Comparison of ENCODE assay signal across 7 mouse cellular contexts in genomic region chr6:125191332-125192015, GRCm38 (mm10). TPM values are rescaled to one million over a fixed set of nuclear protein-coding genes. Genes with fewer than 3 reads are reported as not detected.
DNase-seq lines count a peak whose midpoint lies in the region; ATAC-seq and TF ChIP-seq lines count a peak whose summit lies in the region.

Gene Ncapd2, minus strand, starts transcription at chr6:125191701.
Gene Mrpl51, plus strand, starts transcription at chr6:125191801.

- peak; percentile 99 for DNase-seq in adrenal gland, postnatal 10 days
- peak; percentile 99 for DNase-seq in embryonic facial prominence, embryonic 10.5 days (ENCODE audit: low spot score)
- peak; percentile 55 for DNase-seq in gonadal fat pad, adult 2 months (ENCODE audit: low read depth)
- peak; percentile 99 for DNase-seq in left cerebral cortex, postnatal 4 days

- under 1% methylated on average over 54 of the region's 54 CpGs for WGBS in embryonic facial prominence, embryonic 10.5 days
- under 1% methylated on average over 54 of the region's 54 CpGs for WGBS in intestine, postnatal 0 days
- under 1% methylated on average over 54 of the region's 54 CpGs for WGBS in midbrain, embryonic 12.5 days
- under 1% methylated on average over 54 of the region's 54 CpGs for WGBS in small intestine, adult 2 months

- H3K9me3 ChIP-seq in embryonic facial prominence, embryonic 10.5 days: no peaks in the 10 kb centered on the region
- no peaks in the 10 kb centered on the region for H3K9me3 ChIP-seq in intestine, postnatal 0 days (ENCODE audit: control insufficient read depth)
- H3K9me3 ChIP-seq in midbrain, embryonic 12.5 days: no peaks in the 10 kb centered on the region

- H3K4me3 ChIP-seq in embryonic facial prominence, embryonic 10.5 days: peak within 1 kb of the TSS; percentile 84
- peak within 1 kb of the TSS; percentile 71 for H3K4me3 ChIP-seq in intestine, postnatal 0 days (ENCODE audit: low read depth, low read length)
- H3K4me3 ChIP-seq in midbrain, embryonic 12.5 days: peak within 1 kb of the TSS; percentile 72
- peak within 1 kb of the TSS; percentile 94 for H3K4me3 ChIP-seq in small intestine, adult 2 months (ENCODE audit: low read depth, low read length)

- peaks cover 29% of the 10 kb centered on the region for H3K4me1 ChIP-seq in embryonic facial prominence, embryonic 10.5 days
- H3K4me1 ChIP-seq in intestine, postnatal 0 days (replicated peaks; ENCODE audit: control insufficient read depth, insufficient read depth, low read length): no peaks in the 10 kb centered on the region
- H3K4me1 ChIP-seq in midbrain, embryonic 12.5 days: peaks cover 21% of the 10 kb centered on the region
- peaks cover 3% of the 10 kb centered on the region; the same call in 1 of the 2 replicates for H3K4me1 ChIP-seq in small intestine, adult 2 months (ENCODE audit: control insufficient read depth, insufficient read depth, insufficient read length, low read length)

- no peak for TF ChIP-seq POLR2A in small intestine, adult 2 months (IDR thresholded peaks at IDR 0.05; ENCODE audit: low read depth, low read length)

- peak within 1 kb of the TSS; percentile 99 for H3K27ac ChIP-seq in embryonic facial prominence, embryonic 10.5 days (replicated peaks)
- H3K27ac ChIP-seq in intestine, postnatal 0 days (ENCODE audit: low read depth, low read length): peak within 1 kb of the TSS; percentile 95
- H3K27ac ChIP-seq in midbrain, embryonic 12.5 days (replicated peaks): peak within 1 kb of the TSS; percentile 99
- H3K27ac ChIP-seq in small intestine, adult 2 months (ENCODE audit: insufficient read depth, low read depth, low read length): peak within 1 kb of the TSS; percentile 99

- intact Hi-C loops in left cerebral cortex, postnatal 4 days (cut with DNase I): no loop called here

- H3K27me3 ChIP-seq in embryonic facial prominence, embryonic 10.5 days (replicated peaks; ENCODE audit: low read depth, poor library complexity, severe bottlenecking): no peaks in the 10 kb centered on the region
- H3K27me3 ChIP-seq in intestine, postnatal 0 days (replicated peaks; ENCODE audit: control insufficient read depth, insufficient read depth, low read length): no peaks in the 10 kb centered on the region
- no peaks in the 10 kb centered on the region for H3K27me3 ChIP-seq in midbrain, embryonic 12.5 days
- no peaks in the 10 kb centered on the region for H3K27me3 ChIP-seq in small intestine, adult 2 months (ENCODE audit: control insufficient read depth, insufficient read depth, low read length)

- peak within 1 kb of the TSS; percentile 73 for H3K4me2 ChIP-seq in intestine, postnatal 0 days (replicated peaks; ENCODE audit: low read depth)
- H3K4me2 ChIP-seq in midbrain, embryonic 12.5 days (replicated peaks): peak within 1 kb of the TSS; percentile 88

- peak; percentile 96 for ATAC-seq in intestine, postnatal 0 days
- peak; percentile 96 for ATAC-seq in midbrain, embryonic 12.5 days (ENCODE audit: low FRiP score, low read depth)

- peak within 1 kb of the TSS; percentile 81 for H3K9ac ChIP-seq in intestine, postnatal 0 days (ENCODE audit: low read depth, low read length)
- peak within 1 kb of the TSS; percentile 85 for H3K9ac ChIP-seq in midbrain, embryonic 12.5 days (replicated peaks)

- peaks cover 61% of the 10 kb centered on the region for H3K36me3 ChIP-seq in embryonic facial prominence, embryonic 10.5 days (replicated peaks)
- peaks cover 30% of the 10 kb centered on the region for H3K36me3 ChIP-seq in intestine, postnatal 0 days (ENCODE audit: control insufficient read depth, insufficient read depth)
- peaks cover 52% of the 10 kb centered on the region for H3K36me3 ChIP-seq in midbrain, embryonic 12.5 days
- peaks cover 22% of the 10 kb centered on the region for H3K36me3 ChIP-seq in small intestine, adult 2 months (ENCODE audit: control insufficient read depth, insufficient read depth, low read length)

- TF ChIP-seq CTCF in intestine, postnatal 0 days (IDR thresholded peaks at IDR 0.05; ENCODE audit: low read depth): peak; percentile 36
- no peak for TF ChIP-seq CTCF in small intestine, adult 2 months (IDR thresholded peaks at IDR 0.05; ENCODE audit: extremely low read depth, insufficient read length, insufficient replicate concordance, low read depth, low read length)

RNA-seq across cellular contexts. Expression of gene Ncapd2, which starts in this region (rescaled TPM):
- total RNA-seq in adrenal gland, postnatal 10 days (2021): 10 to 100 TPM; 46.9 to 62.7 TPM
- 261 and 263 TPM in 2 replicates for polyA plus RNA-seq in embryonic facial prominence, embryonic 10.5 days (2016; fragmentation: Nextera tagmentation; extraction: Ambion mirVana)
- polyA plus RNA-seq in gonadal fat pad, adult 2 months (2012; rRNA removed): 21.6 and 26.7 TPM in 2 replicates
- 17.9 and 19.0 TPM in 2 replicates for polyA plus RNA-seq in intestine, postnatal 0 days (2015; fragmentation: Nextera tagmentation; extraction: Ambion mirVana)
- total RNA-seq in left cerebral cortex, postnatal 4 days (2021): 10 to 100 TPM; 44.9 to 51.4 TPM
- 183 and 192 TPM in 2 replicates for polyA plus RNA-seq in midbrain, embryonic 12.5 days (2016; fragmentation: Nextera tagmentation; extraction: Ambion mirVana)
- polyA plus RNA-seq in small intestine, adult 2 months (2012; rRNA removed): 24.3 and 53.4 TPM in 2 replicates

RNA-seq across cellular contexts. Expression of gene Mrpl51, which starts in this region (rescaled TPM):
- total RNA-seq in adrenal gland, postnatal 10 days (2021): 100 to 1,000 TPM; 250 to 274 TPM
- 207 and 214 TPM in 2 replicates for polyA plus RNA-seq in embryonic facial prominence, embryonic 10.5 days (2016; fragmentation: Nextera tagmentation; extraction: Ambion mirVana)
- polyA plus RNA-seq in gonadal fat pad, adult 2 months (2012; rRNA removed): 85.6 and 88.7 TPM in 2 replicates
- 270 and 282 TPM in 2 replicates for polyA plus RNA-seq in intestine, postnatal 0 days (2015; fragmentation: Nextera tagmentation; extraction: Ambion mirVana)
- total RNA-seq in left cerebral cortex, postnatal 4 days (2021): 10 to 100 TPM; 67.7 to 72.7 TPM
- 165 and 172 TPM in 2 replicates for polyA plus RNA-seq in midbrain, embryonic 12.5 days (2016; fragmentation: Nextera tagmentation; extraction: Ambion mirVana)
- 41.6 and 62.7 TPM in 2 replicates for polyA plus RNA-seq in small intestine, adult 2 months (2012; rRNA removed)

Comparison
In these comparisons a context has a peak if more than half of its experiments do, and no peak if none do; other contexts are left out.
1. Peak in every context shown above with its lines: DNase-seq, ATAC-seq, H3K4me3 ChIP-seq and H3K27ac ChIP-seq.